Mouse (Mus musculus): Measurements from ENCODE around the gene Khdrbs2. TPM values are rescaled to one million over a fixed set of nuclear protein-coding genes. Genes with fewer than 3 reads are reported as not detected.

Gene Khdrbs2
- not detected for total RNA-seq (2021)
- long read RNA-seq, experiment 1 = 0 reads
- long read RNA-seq, experiment 2 = 0 reads

GRCm38 (mm10) chr1:32172506-32173239 lies at the start of gene Khdrbs2:
Gene Khdrbs2, plus strand, starts transcription at chr1:32172714.
- peak; percentile 39 to 46 for DNase-seq

GRCm38 (mm10) chr1:32174566-32174965 lies 2.1 kb downstream of the Khdrbs2 start:
- peak in 1 of 2 experiments; percentile 5 for DNase-seq

DNA sequence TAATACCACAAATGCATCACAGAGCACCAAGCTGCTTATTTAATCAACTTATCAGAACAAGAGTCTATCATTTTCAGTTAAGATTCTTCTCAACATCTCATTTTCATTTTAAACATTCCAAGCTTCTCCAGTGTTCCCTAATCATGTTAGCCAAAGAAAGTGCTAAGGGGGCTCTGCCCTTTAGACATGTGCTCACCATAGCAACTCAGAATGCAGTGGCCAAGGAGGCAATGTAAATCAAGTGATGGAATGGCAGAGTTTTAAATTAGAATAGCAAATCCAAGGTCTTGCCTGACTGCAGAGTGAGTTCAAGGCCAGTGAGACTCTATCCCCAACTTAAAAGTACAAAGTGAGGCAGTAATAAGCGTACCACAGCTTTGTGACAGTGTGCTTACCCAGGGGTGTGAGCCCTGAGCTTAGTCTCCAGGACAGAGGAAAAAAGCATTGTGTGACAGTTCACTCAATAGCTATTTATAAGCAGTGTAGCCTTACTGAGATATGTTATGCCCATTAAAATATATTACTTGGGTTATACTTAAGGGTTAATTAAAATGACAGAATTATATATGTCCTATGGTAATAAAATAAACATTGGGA lies 27.2 kb downstream of the Khdrbs2 start:
- DNase-seq = no peak

GRCm38 (mm10) chr1:32248443-32248842 lies 75.9 kb downstream of the Khdrbs2 start:
- no peak for DNase-seq

GRCm38 (mm10) chr1:32249602-32250001 lies 77.1 kb downstream of the Khdrbs2 start:
- DNase-seq = no peak

- no peak for DNase-seq
Measured at GRCm38 (mm10) chr1:32250337-32250736, 77.8 kb downstream of the Khdrbs2 start.

GRCm38 (mm10) chr1:32258942-32259341 lies 86.4 kb downstream of the Khdrbs2 start:
- DNase-seq = no peak

DNA sequence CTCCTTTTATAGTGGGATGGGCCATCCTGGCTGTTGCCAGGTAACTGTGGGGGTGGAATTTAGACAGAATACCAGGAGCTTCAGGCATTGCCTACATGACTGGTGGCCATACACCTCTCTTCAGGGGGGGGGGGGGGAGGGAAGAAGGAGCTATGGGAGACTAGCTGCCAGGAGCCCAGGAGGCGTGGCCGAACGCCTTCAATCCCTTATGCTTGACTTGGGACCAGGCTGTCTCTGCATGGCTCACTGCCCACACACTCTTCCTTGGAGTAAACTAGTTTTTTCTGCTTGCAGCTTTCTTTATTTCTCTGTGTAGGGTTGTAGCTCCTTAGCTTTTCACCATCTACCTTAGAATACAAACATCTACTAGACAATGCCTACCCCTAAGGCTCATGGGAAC lies 98.0 kb downstream of the Khdrbs2 start:
- no peak for DNase-seq

DNA sequence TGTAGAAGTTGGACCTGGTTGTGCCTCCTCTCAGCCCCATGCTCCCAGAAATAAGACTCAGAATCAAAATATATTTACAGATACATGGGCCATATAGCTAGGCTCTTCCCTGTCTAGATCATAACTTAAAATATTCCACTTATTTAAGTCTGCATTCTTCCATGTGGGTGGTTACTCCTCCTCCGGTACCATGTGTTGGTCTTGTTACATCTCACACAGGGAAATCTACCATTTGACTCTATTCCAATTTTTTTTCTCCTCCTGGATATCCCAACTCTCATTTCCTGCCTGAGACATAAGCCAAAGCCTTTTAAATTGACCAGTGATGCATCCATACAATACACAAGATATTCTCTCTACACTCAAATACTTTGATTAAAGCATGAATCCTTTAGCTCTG lies 122.2 kb downstream of the Khdrbs2 start:
- no peak for DNase-seq

GRCm38 (mm10) chr1:32301391-32301790 lies 128.9 kb downstream of the Khdrbs2 start:
- no peak for DNase-seq

- no peak for DNase-seq
Measured at GRCm38 (mm10) chr1:32309074-32309473, 136.6 kb downstream of the Khdrbs2 start.

GRCm38 (mm10) chr1:32309637-32310036 lies 137.1 kb downstream of the Khdrbs2 start:
- no peak for DNase-seq

DNA sequence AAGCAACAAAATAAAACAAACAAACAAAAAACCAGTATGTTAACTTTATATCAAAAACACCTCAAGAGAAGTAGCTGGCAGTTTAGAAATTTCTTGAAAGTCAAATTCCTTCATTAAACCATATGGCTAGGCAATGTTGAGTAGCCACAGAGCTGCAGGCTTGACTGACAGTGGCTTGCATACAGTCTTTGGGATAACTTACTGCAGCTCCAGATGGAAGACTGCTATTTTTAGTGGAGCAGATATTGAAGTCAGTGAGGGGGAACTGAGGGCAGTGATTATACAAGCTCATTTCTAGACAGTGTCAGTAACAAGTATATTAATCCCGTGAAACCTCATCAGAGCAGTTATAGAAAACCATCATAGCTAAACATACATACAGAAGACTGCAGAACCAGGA lies 166.6 kb downstream of the Khdrbs2 start:
- DNase-seq = no peak

- DNase-seq = no peak
Measured at GRCm38 (mm10) chr1:32347538-32347937, 175.0 kb downstream of the Khdrbs2 start.

GRCm38 (mm10) chr1:32352076-32352475 lies 179.6 kb downstream of the Khdrbs2 start:
- DNase-seq = no peak

GRCm38 (mm10) chr1:32363539-32363938 lies 191.0 kb downstream of the Khdrbs2 start:
- no peak for DNase-seq

DNA sequence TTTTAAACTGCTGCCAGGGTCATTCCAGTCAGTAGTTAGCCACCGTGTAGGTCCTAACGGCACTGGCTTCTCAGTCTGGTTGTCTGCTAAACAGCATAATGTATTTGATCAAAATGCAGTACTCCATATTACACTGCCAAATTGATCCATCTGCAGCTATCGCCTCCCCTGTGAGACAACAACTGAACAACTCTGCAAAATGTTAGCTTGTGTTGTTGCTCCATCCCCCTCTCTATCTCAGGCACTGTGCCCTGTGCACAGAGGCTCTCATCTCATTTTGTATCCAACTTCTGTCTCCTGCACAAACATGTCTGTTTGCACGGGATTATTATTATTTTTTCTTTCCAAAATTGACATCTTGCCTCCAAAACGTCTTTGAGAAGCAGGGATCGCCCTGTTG lies 225.0 kb downstream of the Khdrbs2 start:
- DNase-seq = no peak

- DNase-seq = no peak
Measured at GRCm38 (mm10) chr1:32407651-32408050, 235.1 kb downstream of the Khdrbs2 start.

- no peak for DNase-seq
Measured at GRCm38 (mm10) chr1:32428410-32428809, 255.9 kb downstream of the Khdrbs2 start.

DNA sequence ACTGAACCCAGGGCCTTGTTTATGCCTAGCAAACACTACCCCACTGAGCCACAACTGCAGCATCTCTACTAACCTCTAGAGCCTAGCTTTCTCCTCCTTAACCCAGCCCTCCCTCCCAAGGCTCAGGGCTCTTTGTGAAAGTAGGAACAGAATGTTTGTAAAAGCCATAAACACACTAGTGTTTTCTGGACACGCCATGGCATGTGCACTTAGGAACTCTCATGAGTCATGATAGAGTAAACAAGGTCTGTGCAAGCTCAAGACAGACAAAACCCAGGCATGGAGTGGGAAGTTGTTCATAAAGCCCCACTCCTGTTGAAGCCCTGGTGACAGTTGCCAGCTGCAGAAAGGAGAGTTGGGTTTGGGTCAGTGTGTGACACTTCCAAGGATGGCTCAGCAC lies 257.0 kb downstream of the Khdrbs2 start:
- no peak for DNase-seq

DNA sequence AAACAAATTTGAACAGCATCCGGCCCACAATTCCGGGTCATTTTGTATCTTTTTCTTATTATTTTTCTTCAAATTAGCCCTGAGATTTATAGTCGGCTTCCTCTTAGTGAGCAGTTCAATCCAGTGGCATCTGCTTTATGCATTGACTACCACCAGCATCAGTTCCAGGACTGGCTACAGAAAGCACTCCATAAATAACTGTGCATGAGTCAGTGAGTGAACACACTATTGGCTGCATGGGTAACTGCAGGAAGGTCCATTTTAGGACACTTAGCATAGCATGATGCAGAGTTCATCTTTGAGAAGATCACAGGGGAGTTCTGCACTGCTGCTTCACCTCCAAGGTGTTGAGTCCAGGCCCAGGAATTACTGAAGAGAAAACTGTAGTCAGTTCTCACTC lies 258.0 kb downstream of the Khdrbs2 start:
- DNase-seq = no peak

GRCm38 (mm10) chr1:32433118-32433517 lies 260.6 kb downstream of the Khdrbs2 start:
- no peak for DNase-seq

DNA sequence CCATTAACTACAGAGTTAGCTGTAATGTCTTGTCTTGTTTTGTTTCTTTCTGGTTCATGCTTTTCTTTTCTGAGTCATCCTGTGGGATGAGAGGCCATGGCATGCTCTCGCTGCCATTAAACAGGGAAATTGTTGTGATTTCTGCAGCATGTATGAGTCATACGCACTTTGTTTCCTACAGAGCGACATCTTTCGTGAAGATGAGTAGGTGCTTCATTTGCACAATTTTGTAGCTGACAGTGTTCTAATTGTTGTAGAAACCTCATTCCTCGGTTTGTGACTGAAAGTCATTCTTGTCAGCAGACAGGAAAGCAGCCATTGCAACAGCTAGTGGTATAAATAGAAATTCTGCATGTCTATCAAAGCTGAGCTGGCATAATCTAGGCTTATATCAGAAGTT lies 271.4 kb downstream of the Khdrbs2 start:
- DNase-seq = no peak

GRCm38 (mm10) chr1:32463103-32463516 lies 290.6 kb downstream of the Khdrbs2 start:
- DNase-seq = no peak
